Mouse (Mus musculus) skeletal muscle tissue, postnatal 0 days (tissue): ENCODE results near the gene Gm17087. TPM values are rescaled to one million over a fixed set of nuclear protein-coding genes. Genes with fewer than 3 reads are reported as not detected.

Experiments used
- polyA plus RNA-seq: library from polyadenylated mRNA; unstranded; fragments of >200 nt; fragmentation: Nextera tagmentation; extraction: Ambion mirVana; gene quantifications from 2 replicates; pipeline ENCODE4 v1.2.1, GENCODE M21; 2015

Gene Gm17087
- not detected in 2 replicates for polyA plus RNA-seq

DNA sequence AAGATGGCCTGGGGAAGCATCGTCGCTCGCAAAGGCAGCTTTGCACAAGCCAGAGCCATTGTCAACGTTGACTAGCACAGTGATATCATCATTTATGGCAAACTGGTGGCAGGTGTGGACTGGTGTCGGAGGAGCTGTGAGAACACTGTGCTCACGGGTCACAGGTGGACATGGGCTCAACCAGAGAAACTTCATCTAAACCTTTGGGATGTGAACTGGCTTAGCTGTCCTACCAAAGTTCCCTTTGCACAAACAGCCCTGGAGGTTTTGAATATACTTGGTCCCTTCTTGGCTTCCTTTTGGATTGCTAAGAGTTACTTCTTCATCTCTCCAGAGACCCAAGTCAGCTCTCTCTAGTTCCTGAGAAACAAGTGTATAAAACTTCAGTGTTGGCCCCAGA is at the start of gene Gm17087:
Gene Gm17087 (minus strand): TSS at position 101 of the 400 bp plus-strand sequence.

GRCm38 (mm10) chr17:8525225-8525721 is 41.5 kb downstream of the Gm17087 start, which contains the start of gene Pde10a:
Gene Pde10a (plus strand): TSS chr17:8525372.

Other genes with a start within 250 kb of the Gm17087 start
- gene Prr18, start 229.5 kb downstream of the Gm17087 start, polyA plus RNA-seq, result not detected in 2 replicates
- gene T2, start 211.0 kb downstream of the Gm17087 start, polyA plus RNA-seq, result not detected in 2 replicates
- gene T, start 132.5 kb downstream of the Gm17087 start, polyA plus RNA-seq, result 0.23 TPM in 1 of 2 replicates, not detected in the other
- 0.96 and 1.6 TPM in 2 replicates for gene Pde10a, start 41.6 kb downstream of the Gm17087 start, polyA plus RNA-seq